Comparison of ENCODE assay signal across 26 mouse cellular contexts in genomic region chr8:112803058-112803457, GRCm38 (mm10).
DNase-seq lines count a peak whose midpoint lies in the region; ATAC-seq lines count a peak whose summit lies in the region.
"Had no signal": no experiment of that assay in that cellular context is flagged by ENCODE, and none has a peak within 500 bp of the region (broad histone marks: within the 10 kb centered on the region; RNA-seq: fewer than 3 reads in every experiment).

No protein-coding gene starts in this region.

- no peak overlapping the region for H3K4me3 ChIP-seq in kidney, embryonic 15.5 days (replicated peaks)
- H3K4me3 ChIP-seq in kidney, embryonic 16.5 days (ENCODE audit: low read length), result no peak overlapping the region
- H3K4me3 ChIP-seq: erythroblast, embryonic 14.5 days; gastrocnemius, adult 2 months; heart, embryonic 15.5 days; intestine, embryonic 15.5 days; liver, embryonic 12.5 days; midbrain, embryonic 10.5 days; midbrain, embryonic 15.5 days; neural tube, embryonic 15.5 days; stomach, embryonic 15.5 days had no signal

- DNase-seq in cerebellum, postnatal 14 days, result peak; percentile 9
- no peak for DNase-seq in cerebellum, adult 9-10 months
- no peak for DNase-seq in kidney, adult 18-20 months
- DNase-seq in left cerebral cortex, adult 18-20 months (ENCODE audit: low spot score in 2 of 2), result no peak
- DNase-seq in spleen, postnatal 4 days (ENCODE audit: low spot score in 2 of 2), result no peak
- DNase-seq: adrenal gland, postnatal 10 days; gastrocnemius, adult 2 months; left cerebral cortex, postnatal 4 days; lung, adult 18-20 months; retina, postnatal 1 day; right cerebral cortex, postnatal 14 days had no signal

- peak; percentile 79 for ATAC-seq in kidney, embryonic 15.5 days (replicated peaks; ENCODE audit: low FRiP score)
- ATAC-seq in kidney, embryonic 16.5 days (ENCODE audit: low FRiP score, low TSS enrichment), result peak; percentile 85; the same call in 1 of the 2 replicates
- ATAC-seq: CD4-positive, CD25-positive, alpha-beta regulatory T cell, adult 4 months; forebrain, embryonic 16.5 days; hindbrain, postnatal 0 days; intestine, embryonic 15.5 days; liver, embryonic 12.5 days; lung, postnatal 0 days; midbrain, embryonic 15.5 days had no signal

- H3K9ac ChIP-seq in kidney, embryonic 15.5 days, result no peak overlapping the region
- H3K9ac ChIP-seq in kidney, embryonic 16.5 days (replicated peaks; ENCODE audit: low read length), result no peak overlapping the region
- H3K9ac ChIP-seq: heart, embryonic 15.5 days; intestine, embryonic 15.5 days; liver, embryonic 12.5 days; midbrain, embryonic 15.5 days; neural tube, embryonic 15.5 days; stomach, embryonic 15.5 days had no signal

- no peak overlapping the region for H3K4me2 ChIP-seq in kidney, embryonic 15.5 days
- no peak overlapping the region for H3K4me2 ChIP-seq in kidney, embryonic 16.5 days (replicated peaks; ENCODE audit: low read depth, low read length)
- H3K4me2 ChIP-seq: heart, embryonic 15.5 days; intestine, embryonic 15.5 days; liver, embryonic 12.5 days; midbrain, embryonic 15.5 days; neural tube, embryonic 15.5 days; stomach, embryonic 15.5 days had no signal

- 72% methylated on average over 17 of the region's 17 CpGs for WGBS in kidney, embryonic 15.5 days
- 67% methylated on average over 17 of the region's 17 CpGs for WGBS in kidney, embryonic 16.5 days

- H3K4me1 ChIP-seq in kidney, embryonic 15.5 days, result no peaks in the 10 kb centered on the region
- H3K4me1 ChIP-seq in kidney, embryonic 16.5 days (ENCODE audit: insufficient read depth, low read length), result no peaks in the 10 kb centered on the region
- H3K4me1 ChIP-seq: heart, embryonic 15.5 days; intestine, embryonic 15.5 days; liver, embryonic 12.5 days; midbrain, embryonic 10.5 days; midbrain, embryonic 15.5 days; neural tube, embryonic 15.5 days; stomach, embryonic 15.5 days had no signal

- H3K27ac ChIP-seq in kidney, embryonic 15.5 days, result no peak overlapping the region
- H3K27ac ChIP-seq in kidney, embryonic 16.5 days (ENCODE audit: low read length), result no peak overlapping the region
- H3K27ac ChIP-seq: gastrocnemius, adult 2 months; heart, embryonic 15.5 days; hindbrain, postnatal 0 days; intestine, embryonic 15.5 days; liver, embryonic 12.5 days; macrophage; midbrain, embryonic 10.5 days; midbrain, embryonic 15.5 days; neural tube, embryonic 15.5 days; stomach, embryonic 15.5 days had no signal

- no peaks in the 10 kb centered on the region for H3K9me3 ChIP-seq in kidney, embryonic 15.5 days (replicated peaks)
- H3K9me3 ChIP-seq in kidney, embryonic 16.5 days (ENCODE audit: low read length), result no peaks in the 10 kb centered on the region
- H3K9me3 ChIP-seq: heart, embryonic 15.5 days; intestine, embryonic 15.5 days; midbrain, embryonic 10.5 days; midbrain, embryonic 15.5 days; neural tube, embryonic 15.5 days; stomach, embryonic 15.5 days had no signal

- no peaks in the 10 kb centered on the region for H3K27me3 ChIP-seq in kidney, embryonic 15.5 days
- H3K27me3 ChIP-seq in kidney, embryonic 16.5 days (ENCODE audit: insufficient read depth, low read length), result no peaks in the 10 kb centered on the region
- H3K27me3 ChIP-seq: heart, embryonic 15.5 days; intestine, embryonic 15.5 days; liver, embryonic 12.5 days; midbrain, embryonic 15.5 days; neural tube, embryonic 15.5 days; stomach, embryonic 15.5 days had no signal

- no peaks in the 10 kb centered on the region for H3K36me3 ChIP-seq in kidney, embryonic 15.5 days
- no peaks in the 10 kb centered on the region for H3K36me3 ChIP-seq in kidney, embryonic 16.5 days (ENCODE audit: insufficient read depth, low read length)
- H3K36me3 ChIP-seq: heart, embryonic 15.5 days; intestine, embryonic 15.5 days; liver, embryonic 12.5 days; midbrain, embryonic 10.5 days; stomach, embryonic 15.5 days had no signal

Comparison
In these comparisons a context has a peak if more than half of its experiments do, and no peak if none do; other contexts are left out.
1. DNase-seq: peak in cerebellum, postnatal 14 days (2 of 2); none in cerebellum, adult 9-10 months (single experiment), kidney, adult 18-20 months (single experiment), left cerebral cortex, adult 18-20 months (0 of 2) and spleen, postnatal 4 days (0 of 2).